Mouse (Mus musculus) liver, embryonic 14.5 days (tissue): ENCODE results near the gene Rhobtb1. TPM values are rescaled to one million over a fixed set of nuclear protein-coding genes. Genes with fewer than 3 reads are reported as not detected.

Source experiments
- ATAC-seq: fragments of 200-750 bp; cut with Nextera tagmentation; 2 replicates; pipeline ENCODE4 v1.8.0; 2017; ENCODE audit warnings: moderate number of reproducible peaks, mild to moderate bottlenecking, moderate library complexity; ENCODE audit not compliant: insufficient read depth
- DNase-seq, 3 experiments: peaks; one replicate each; pipeline ENCODE4 v3.0.0-alpha.2; 2012 to 2013; ENCODE audit warnings: low read depth in 3 of 3, low spot score in 3 of 3
- H3K27ac ChIP-seq: fragments of 300-500 bp; sonication (generic); 2 replicates; pipeline ENCODE4 v1.5.1; 2014; ENCODE audit warnings: moderate library complexity, mild to moderate bottlenecking, control low read depth, inconsistent platforms
- H3K27me3 ChIP-seq: fragments of 300-500 bp; sonication (generic); 2 replicates; pipeline ENCODE4 v1.6.1; 2014; ENCODE audit warnings: mild to moderate bottlenecking, low read length, moderate library complexity; ENCODE audit not compliant: control insufficient read depth, insufficient read depth
- H3K36me3 ChIP-seq: fragments of 300-500 bp; sonication (generic); replicated peaks from 2 replicates; pipeline ENCODE4 v1.6.1; 2014; ENCODE audit warnings: low read depth; ENCODE audit not compliant: control insufficient read depth, insufficient read depth
- H3K4me1 ChIP-seq, 2 experiments: fragments of 200-500 bp in 1 of 2; fragments of 300-500 bp in 1 of 2; sonication (generic) in 1 of 2; replicated peaks; 2 replicates each; pipeline ENCODE4 v1.6.1; 2012 to 2014; ENCODE audit warnings: antibody characterized with exemption in 1 of 2, inconsistent platforms in 1 of 2, low read length in 1 of 2; ENCODE audit not compliant: control insufficient read depth in 2 of 2, insufficient read depth in 2 of 2
- H3K4me2 ChIP-seq: fragments of 300-500 bp; sonication (generic); 2 replicates; pipeline ENCODE4 v1.6.1; 2014; ENCODE audit warnings: low read depth, mild to moderate bottlenecking, control low read depth, moderate library complexity
- H3K4me3 ChIP-seq, 2 experiments: fragments of 200-500 bp in 1 of 2; fragments of 300-500 bp in 1 of 2; sonication (generic) in 1 of 2; 2 replicates each; pipeline ENCODE4 v1.5.1; 2012 to 2014; ENCODE audit warnings: low read depth in 2 of 2, low read length in 2 of 2, mild to moderate bottlenecking in 2 of 2, control low read depth in 1 of 2, inconsistent platforms in 1 of 2, moderate library complexity in 1 of 2; ENCODE audit not compliant: insufficient read depth in 1 of 2
- H3K9ac ChIP-seq: fragments of 300-500 bp; sonication (generic); replicated peaks from 2 replicates; pipeline ENCODE4 v1.6.1; 2014; ENCODE audit warnings: mild to moderate bottlenecking, control low read depth, moderate library complexity
- H3K9me3 ChIP-seq: fragments of 300-500 bp; sonication (generic); 2 replicates; pipeline ENCODE4 v1.6.1; 2016; ENCODE audit warnings: low read length, mixed read lengths; ENCODE audit not compliant: control insufficient read depth
- CTCF ChIP-seq: IDR thresholded peaks from 2 replicates; pipeline ENCODE4 v1.5.1; 2016; ENCODE audit warnings: antibody characterized with exemption, low read depth, control low read depth
- EP300 ChIP-seq: IDR thresholded peaks from 2 replicates; pipeline ENCODE4 v1.6.1; 2016; ENCODE audit warnings: antibody characterized with exemption, low read depth
- WGBS: fragments of 180-500 bp; shearing (Covaris S2); extraction: QIAGEN DNeasy Blood & Tissue Kit; methylation state at CpG from one replicate; pipeline ENCODE4 v1.1.7; 2014; ENCODE audit not compliant: insufficient replicate concordance; 5-methylcytosine and 5-hydroxymethylcytosine counted together
- polyA plus RNA-seq, 2 experiments: library from polyadenylated mRNA; depleted of rRNA in 1 of 2; stranded (reverse) in 1 of 2; unstranded in 1 of 2; fragments of >200 nt; fragmentation: Nextera tagmentation in 1 of 2; extraction: Ambion mirVana in 1 of 2; gene quantifications; 2 replicates each; pipeline versions ENCODE4 v1.2.1 to v1.2.3; 2012 to 2014

Rhobtb1 gene
- polyA plus RNA-seq, 2 experiments: 2.5 to 7.1 TPM

GRCm38 (mm10) chr10:69274275-69274674 is 123.0 kb downstream of the Rhobtb1 start:
- no peaks in the 10 kb centered on the region for H3K4me1 ChIP-seq
- no peaks in the 10 kb centered on the region for H3K27me3 ChIP-seq
- H3K4me3 ChIP-seq: no peak overlapping the region
- 60% methylated on average over 5 of the region's 5 CpGs for whole genome bisulfite sequencing
- H3K9ac ChIP-seq: no peak overlapping the region
- ATAC-seq (no peak), DNase-seq (no peak)
- no peak overlapping the region for H3K27ac ChIP-seq
- no peak overlapping the region for H3K4me2 ChIP-seq
- H3K36me3 ChIP-seq: no peaks in the 10 kb centered on the region
- no peaks in the 10 kb centered on the region for H3K9me3 ChIP-seq
- TF ChIP-seq EP300: no peak
- TF ChIP-seq CTCF: no peak

DNA sequence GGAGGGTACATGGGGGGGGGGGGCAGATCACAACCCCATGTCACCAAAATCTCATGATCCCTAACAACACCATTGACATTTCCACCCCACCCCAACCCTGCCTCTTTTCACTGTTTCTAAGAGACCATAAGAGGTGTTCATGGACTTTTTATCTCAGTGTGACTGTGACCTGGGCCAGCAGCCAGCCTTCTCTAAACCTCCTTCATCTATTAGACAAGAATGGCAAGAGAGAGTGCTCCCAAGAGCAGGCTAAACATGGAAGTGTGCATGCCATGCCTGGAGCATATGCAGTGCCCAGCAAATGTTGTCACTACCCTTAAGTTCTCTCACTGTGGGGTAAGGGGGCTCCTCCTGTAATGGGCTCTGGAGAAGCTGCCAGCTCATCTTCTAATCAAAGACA is 123.5 kb downstream of the Rhobtb1 start:
- TF ChIP-seq CTCF (no peak), EP300 (no peak)
- Histone ChIP-seq H3K4me3 (no peak overlapping the region), H3K27ac (no peak overlapping the region), H3K27me3 (no peaks in the 10 kb centered on the region), H3K9ac (no peak overlapping the region), H3K4me2 (no peak overlapping the region), H3K9me3 (no peaks in the 10 kb centered on the region), H3K36me3 (no peaks in the 10 kb centered on the region), H3K4me1 (no peaks in the 10 kb centered on the region)
- DNase-seq (no peak), ATAC-seq (no peak)

DNA sequence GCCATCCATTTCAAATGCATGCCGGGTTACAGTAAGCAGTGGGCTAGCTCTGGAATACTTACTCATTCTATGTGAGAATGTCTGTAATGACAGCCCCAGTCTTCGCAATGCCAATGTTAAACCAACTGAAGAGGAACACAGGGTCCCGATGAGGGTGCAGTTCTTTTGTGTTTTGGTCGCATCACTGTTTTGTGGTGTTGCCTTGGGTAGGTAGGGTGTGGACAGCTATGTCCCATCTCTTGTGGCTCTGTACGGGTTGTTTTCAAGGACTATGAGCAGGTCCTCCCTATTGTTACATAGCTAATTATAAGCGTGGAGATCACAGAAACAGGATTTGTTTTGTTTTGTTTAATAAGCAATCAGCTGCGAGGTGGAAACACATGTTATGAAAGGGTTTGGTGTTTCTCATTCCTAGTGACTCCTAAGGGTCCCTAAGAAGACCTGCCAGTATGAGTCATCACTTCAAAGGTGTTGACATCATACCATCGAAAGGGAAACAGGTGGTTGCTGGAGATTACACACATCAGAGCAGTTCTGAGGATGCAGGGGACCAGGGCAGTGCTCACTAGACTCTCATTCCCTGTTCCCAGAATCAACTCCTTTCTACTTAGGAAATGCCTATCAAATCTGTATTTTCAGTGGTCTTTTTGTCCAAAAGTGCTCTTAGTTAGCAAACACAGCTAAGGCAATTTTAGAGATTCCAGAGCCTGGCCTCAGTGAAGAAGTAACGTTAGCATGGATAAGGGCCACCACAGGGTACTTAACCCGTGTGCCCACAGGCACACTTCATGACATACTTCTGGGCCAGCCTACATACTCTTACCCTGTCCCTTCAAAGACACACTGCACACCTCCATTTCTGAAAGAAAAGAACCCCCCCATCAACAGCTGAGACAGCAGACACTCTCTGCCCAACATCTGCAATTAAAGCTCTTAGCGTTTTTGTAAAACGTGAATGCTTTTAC is 124.9 kb downstream of the Rhobtb1 start:
- WGBS: 65% methylated on average over 12 of the region's 12 CpGs
- H3K9ac ChIP-seq: no peak overlapping the region
- no peak for DNase-seq
- H3K36me3 ChIP-seq: no peaks in the 10 kb centered on the region
- ATAC-seq: no peak
- no peaks in the 10 kb centered on the region for H3K27me3 ChIP-seq
- H3K4me1 ChIP-seq: no peaks in the 10 kb centered on the region
- H3K27ac ChIP-seq: no peak overlapping the region
- H3K9me3 ChIP-seq: no peaks in the 10 kb centered on the region
- H3K4me2 ChIP-seq: no peak overlapping the region
- TF ChIP-seq EP300 (no peak), CTCF (no peak)
- H3K4me3 ChIP-seq: no peak overlapping the region

- Histone ChIP-seq H3K4me2 (no peak overlapping the region), H3K36me3 (no peaks in the 10 kb centered on the region; the same call in 1 of the 2 replicates), H3K9me3 (no peaks in the 10 kb centered on the region), H3K9ac (no peak overlapping the region), H3K27me3 (no peaks in the 10 kb centered on the region), H3K27ac (no peak overlapping the region), H3K4me3 (no peak overlapping the region), H3K4me1 (no peaks in the 10 kb centered on the region)
- TF ChIP-seq CTCF (no peak), EP300 (no peak)
- ATAC-seq (no peak), DNase-seq (no peak)
- WGBS: 73% methylated on average over 9 of the region's 9 CpGs
These were observed 125.7 kb downstream of the Rhobtb1 start for GRCm38 (mm10) chr10:69276920-69277435.
